Mouse (Mus musculus) CH12.LX (cell line): Measurements from ENCODE around the gene Alas2. TPM values are rescaled to one million over a fixed set of nuclear protein-coding genes. Genes with fewer than 3 reads are reported as not detected.

Experiments used
- DNase-seq: peaks from one replicate; pipeline ENCODE4 v3.0.0-alpha.2; 2013; ENCODE audit errors: extremely low read depth
- H3K27ac ChIP-seq: 2 replicates; pipeline ENCODE4 v1.5.1; 2012; ENCODE audit warnings: low read depth, mild to moderate bottlenecking, control low read depth, moderate library complexity; ENCODE audit not compliant: insufficient read depth
- H3K27me3 ChIP-seq: replicated peaks from 2 replicates; pipeline ENCODE3; 2012; ENCODE audit warnings: inconsistent platforms
- H3K36me3 ChIP-seq, 2 experiments: replicated peaks in 1 of 2; 2 replicates each; pipeline versions ENCODE3 to v1.6.1; 2012; ENCODE audit warnings: inconsistent platforms in 1 of 2, low read length in 1 of 2, mild to moderate bottlenecking in 1 of 2, mixed read lengths in 1 of 2, moderate library complexity in 1 of 2; ENCODE audit not compliant: control insufficient read depth in 1 of 2, insufficient read depth in 1 of 2
- H3K4me1 ChIP-seq, 2 experiments: 2 replicates each; pipeline ENCODE4 v1.6.1; 2012; ENCODE audit warnings: inconsistent platforms in 1 of 2, moderate library complexity in 1 of 2; ENCODE audit not compliant: insufficient read depth in 2 of 2, control insufficient read depth in 1 of 2
- H3K4me2 ChIP-seq: 2 replicates; pipeline ENCODE4 v1.6.1; 2012; ENCODE audit warnings: low read depth, mild to moderate bottlenecking, control low read depth; ENCODE audit not compliant: poor library complexity, insufficient read depth, severe bottlenecking
- H3K4me3 ChIP-seq, 3 experiments: fragments of 150-350 bp in 1 of 3; sonication (generic) in 1 of 3; replicated peaks in 1 of 3; 2 replicates each; pipeline versions ENCODE3 to v1.5.1; 2011 to 2012; ENCODE audit warnings: low read depth in 2 of 3, low read length in 2 of 3, mild to moderate bottlenecking in 2 of 3, moderate library complexity in 2 of 3, control low read depth in 1 of 3, improper control_type of control experiment in 1 of 3, inconsistent platforms in 1 of 3, mixed read lengths in 1 of 3; ENCODE audit not compliant: poor library complexity in 1 of 3
- H3K79me2 ChIP-seq: replicated peaks from 2 replicates; pipeline ENCODE4 v1.6.1; 2012; ENCODE audit warnings: mild to moderate bottlenecking, moderate library complexity; ENCODE audit not compliant: control insufficient read depth, poor library complexity, insufficient read depth, severe bottlenecking; ENCODE audit errors: extremely low read depth
- H3K9ac ChIP-seq: 2 replicates; pipeline ENCODE4 v1.6.1; 2012; ENCODE audit warnings: low read depth, mild to moderate bottlenecking, control low read depth, moderate library complexity; ENCODE audit not compliant: insufficient read depth
- H3K9me3 ChIP-seq: replicated peaks from 2 replicates; pipeline ENCODE3; 2012; ENCODE audit warnings: low read length, inconsistent platforms, mixed read lengths
- CHD1 ChIP-seq: IDR thresholded peaks from 2 replicates; pipeline ENCODE4 v1.6.1; 2012; ENCODE audit warnings: low read depth, low read length, improper control_type of control experiment, inconsistent platforms
- CHD2 ChIP-seq: IDR thresholded peaks from 2 replicates; pipeline ENCODE4 v1.6.1; 2011; ENCODE audit warnings: low read length, improper control_type of control experiment
- CTCF ChIP-seq, 2 experiments: IDR thresholded peaks in 1 of 2; conservative IDR thresholded peaks in 1 of 2; 2 replicates each; pipeline ENCODE4 v1.5.1; 2011 to 2012; ENCODE audit warnings: low read depth in 2 of 2, low read length in 2 of 2, improper control_type of control experiment in 1 of 2, inconsistent platforms in 1 of 2, mild to moderate bottlenecking in 1 of 2, moderate library complexity in 1 of 2
- E2F4 ChIP-seq: IDR thresholded peaks from 2 replicates; pipeline ENCODE4 v1.6.1; 2011; ENCODE audit warnings: low read depth, low read length, improper control_type of control experiment; ENCODE audit not compliant: insufficient replicate concordance
- EP300 ChIP-seq: IDR thresholded peaks from 2 replicates; pipeline ENCODE4 v1.6.1; 2011; ENCODE audit warnings: low read length, improper control_type of control experiment
- JUND ChIP-seq: conservative IDR thresholded peaks from 2 replicates; pipeline ENCODE4 v1.6.1; 2011; ENCODE audit warnings: low read depth, low read length, improper control_type of control experiment
- KAT2A ChIP-seq: IDR thresholded peaks from 2 replicates; pipeline ENCODE4 v1.6.1; 2012; ENCODE audit warnings: low read length, improper control_type of control experiment, inconsistent platforms; ENCODE audit not compliant: insufficient replicate concordance
- MAFK ChIP-seq: IDR thresholded peaks from 2 replicates; pipeline ENCODE4 v1.6.1; 2011; ENCODE audit warnings: low read length, improper control_type of control experiment; ENCODE audit not compliant: insufficient replicate concordance
- NELFE ChIP-seq: IDR thresholded peaks from 2 replicates; pipeline ENCODE4 v1.6.1; 2011; ENCODE audit warnings: low read depth, low read length, improper control_type of control experiment
- NRF1 ChIP-seq: IDR thresholded peaks from 2 replicates; pipeline ENCODE4 v1.6.1; 2014; ENCODE audit warnings: low read depth, mild to moderate bottlenecking, inconsistent platforms, low read length, improper control_type of control experiment, moderate library complexity
- POLR2A ChIP-seq: IDR thresholded peaks from 2 replicates; pipeline ENCODE4 v1.6.1; 2011; ENCODE audit warnings: low read depth, mild to moderate bottlenecking, improper control_type of control experiment, low read length
- RAD21 ChIP-seq: IDR thresholded peaks from 2 replicates; pipeline ENCODE4 v1.6.1; 2011; ENCODE audit warnings: low read depth, mild to moderate bottlenecking, low read length, improper control_type of control experiment, moderate library complexity
- RCOR1 ChIP-seq: conservative IDR thresholded peaks from 2 replicates; pipeline ENCODE4 v1.6.1; 2012; ENCODE audit warnings: low read depth, mild to moderate bottlenecking, inconsistent platforms, low read length, improper control_type of control experiment
- SIN3A ChIP-seq: IDR thresholded peaks from 2 replicates; pipeline ENCODE4 v1.6.1; 2012; ENCODE audit warnings: low read length, improper control_type of control experiment, inconsistent platforms
- SMC3 ChIP-seq: IDR thresholded peaks from 2 replicates; pipeline ENCODE4 v1.6.1; 2011; ENCODE audit warnings: low read depth, low read length, improper control_type of control experiment
- TBP ChIP-seq: conservative IDR thresholded peaks from 2 replicates; pipeline ENCODE4 v1.6.1; 2011; ENCODE audit warnings: low read depth, low read length, improper control_type of control experiment
- UBTF ChIP-seq: IDR thresholded peaks from 2 replicates; pipeline ENCODE4 v1.6.1; 2012; ENCODE audit warnings: low read depth, mild to moderate bottlenecking, inconsistent platforms, low read length, improper control_type of control experiment, moderate library complexity
- USF1 ChIP-seq: IDR thresholded peaks from 2 replicates; pipeline ENCODE4 v1.6.1; 2014; ENCODE audit warnings: low read depth, mild to moderate bottlenecking, inconsistent platforms, low read length, improper control_type of control experiment
- ZC3H11A ChIP-seq: IDR thresholded peaks from 2 replicates; pipeline ENCODE4 v1.6.1; 2012; ENCODE audit warnings: low read depth, mild to moderate bottlenecking, inconsistent platforms, low read length, improper control_type of control experiment
- ZKSCAN1 ChIP-seq: IDR thresholded peaks from 2 replicates; pipeline ENCODE4 v1.6.1; 2012; ENCODE audit warnings: low read depth, inconsistent platforms, low read length, improper control_type of control experiment, borderline replicate concordance
- dilution Hi-C: fragments of 300-500 bp; cut with MboI; formaldehyde crosslinking; loops from 2 replicates; pipeline ENCODE4 v1.14.3; 2020; ENCODE audit warnings: low sequenced_read_pairs; ENCODE audit not compliant: extremely low pct_unique_long_range_greater_than_20kb, extremely low pct_ligation_motif_present
- in situ Hi-C: fragments of 300-500 bp; cut with MboI; formaldehyde crosslinking; loops from 3 replicates; pipeline ENCODE4 v1.14.3; 2019; ENCODE audit warnings: low sequenced_read_pairs, low pct_ligation_motif_present, low pct_unique_long_range_greater_than_20kb, mixed read lengths
- polyA plus RNA-seq: library from polyadenylated mRNA; unstranded; fragments of >175 nt; gene quantifications from 2 replicates; pipeline ENCODE4 v1.2.1, GENCODE M21; 2012; ENCODE audit warnings: low read depth; ENCODE audit not compliant: insufficient read length
- total RNA-seq, 2 experiments: library from RNA; depleted of rRNA; stranded (reverse); fragments of 300-350 nt in 1 of 2; fragments of >200 nt in 1 of 2; gene quantifications; 2 replicates each; pipeline ENCODE4 v1.2.3; 2012 to 2014

Gene Alas2
- total and polyA plus RNA-seq, 3 experiments: 0.16 to 0.30 TPM; not detected in 1

GRCm38 (mm10) chrX:150593266-150594035 lies 46.3 kb downstream of the Alas2 start:
- H3K9ac ChIP-seq: no peak overlapping the region
- peaks cover 0 to 5% of the 10 kb centered on the region in 2 experiments for H3K36me3 ChIP-seq
- in situ Hi-C loops (no loop called here), dilution Hi-C loops (no loop called here)
- H3K9me3 ChIP-seq: no peaks in the 10 kb centered on the region
- H3K79me2 ChIP-seq: no peaks in the 10 kb centered on the region
- no peak overlapping the region for H3K4me3 ChIP-seq
- no peak overlapping the region for H3K4me2 ChIP-seq
- TF ChIP-seq MAFK: no peak
- no peak for TF ChIP-seq KAT2A
- no peak overlapping the region for H3K27ac ChIP-seq
- no peaks in the 10 kb centered on the region for H3K27me3 ChIP-seq
- no peaks in the 10 kb centered on the region for H3K4me1 ChIP-seq
- DNase-seq: no peak

- no peak overlapping the region for H3K9ac ChIP-seq
- no peaks in the 10 kb centered on the region for H3K4me1 ChIP-seq
- peaks cover 0 to 5% of the 10 kb centered on the region in 2 experiments for H3K36me3 ChIP-seq
- H3K27me3 ChIP-seq: no peaks in the 10 kb centered on the region
- no peak overlapping the region for H3K4me3 ChIP-seq
- no peak for DNase-seq
- no peaks in the 10 kb centered on the region for H3K9me3 ChIP-seq
- no peak overlapping the region for H3K27ac ChIP-seq
- H3K4me2 ChIP-seq: no peak overlapping the region
- TF ChIP-seq NRF1: no peak
- TF ChIP-seq EP300: no peak
- no peak for TF ChIP-seq RCOR1
- TF ChIP-seq TBP: no peak
- TF ChIP-seq POLR2A: no peak
- no peak for TF ChIP-seq NELFE
- no peak for TF ChIP-seq USF1
- TF ChIP-seq CHD1: no peak
- no peak for TF ChIP-seq E2F4
- no peak for TF ChIP-seq CTCF (conservative IDR thresholded peaks at IDR 0.05 in 1 of 2, IDR thresholded peaks at IDR 0.05 in 1 of 2; ENCODE audit: low read depth in 2 of 2, low read length in 2 of 2)
- TF ChIP-seq SIN3A: no peak
- no peak for TF ChIP-seq UBTF
- TF ChIP-seq RAD21: no peak
- TF ChIP-seq ZC3H11A: no peak
- no peak for TF ChIP-seq SMC3
- TF ChIP-seq JUND: no peak
- TF ChIP-seq CHD2: no peak
- TF ChIP-seq ZKSCAN1: no peak
- TF ChIP-seq, all 38 proteins: peak for 0
- H3K79me2 ChIP-seq: no peaks in the 10 kb centered on the region
- dilution Hi-C loops (no loop called here), in situ Hi-C loops (no loop called here)
Measured at GRCm38 (mm10) chrX:150594176-150594575, 47.0 kb downstream of the Alas2 start.
